Mouse (Mus musculus): Measurements from ENCODE around the gene Abca4.

DNA sequence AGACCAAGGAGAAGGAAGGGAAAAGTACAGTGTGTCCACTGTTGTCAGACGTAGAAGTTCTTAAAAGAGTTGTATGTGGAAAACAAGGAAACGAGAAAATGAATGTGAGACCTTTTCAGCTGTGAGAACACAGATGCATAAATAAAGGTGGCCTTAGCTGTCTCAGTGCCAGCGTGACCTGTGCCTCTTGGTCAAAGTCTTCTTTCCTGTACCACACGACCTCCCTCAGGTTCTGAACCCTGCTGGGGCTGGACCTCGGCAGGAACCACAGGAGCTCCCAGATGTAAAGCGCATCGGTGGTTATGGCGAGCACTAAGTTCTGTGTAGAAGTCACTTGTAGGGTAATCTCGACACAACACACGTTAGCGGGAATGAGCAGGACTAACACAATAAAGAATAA, 165.3 kb downstream of the Abca4 start:
- no peak for TF ChIP-seq CTCF (IDR thresholded peaks at IDR 0.05)
- no peak for TF ChIP-seq EP300 (IDR thresholded peaks at IDR 0.05)
